Mouse (Mus musculus): Measurements from ENCODE around the gene Zfp598. TPM values are rescaled to one million over a fixed set of nuclear protein-coding genes. Genes with fewer than 3 reads are reported as not detected.
A peak's percentile ranks its signal among the peaks of the same experiment; 100 is the strongest.

Gene Zfp598
- polyA plus RNA-seq, 1 experiment: 45.4 TPM

DNA sequence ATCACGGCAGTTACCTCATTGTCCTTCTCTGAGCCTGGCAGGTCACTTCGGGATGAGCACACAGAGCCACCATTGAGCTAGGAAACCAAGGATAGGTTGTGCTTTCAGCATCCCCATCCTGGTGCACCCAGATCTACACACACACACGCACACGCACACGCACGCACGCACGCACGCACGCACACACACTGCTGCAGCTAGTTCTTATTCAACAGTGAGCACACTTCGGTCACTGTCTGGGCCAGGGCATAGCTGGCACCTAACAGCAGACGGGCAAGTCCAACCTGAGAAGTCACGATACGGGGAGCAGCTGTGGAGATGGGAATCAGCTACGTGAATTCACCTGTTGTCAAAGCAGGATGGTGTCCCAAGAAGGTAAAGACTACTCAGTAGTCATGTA lies 28.9 kb upstream of the Zfp598 start:
- H3K4me3 ChIP-seq (ENCODE audit: control insufficient read depth, low read depth, low read length): no peak overlapping the region
- H3K27me3 ChIP-seq (ENCODE audit: control insufficient read depth, insufficient read depth, low read length): no peaks in the 10 kb centered on the region
- TF ChIP-seq POLR2A (IDR thresholded peaks at IDR 0.05; ENCODE audit: control insufficient read depth, low read depth, low read length) (no peak), CTCF (IDR thresholded peaks at IDR 0.05; ENCODE audit: control insufficient read depth, insufficient read depth, insufficient replicate concordance, low read depth, low read length) (no peak)
- H3K27ac ChIP-seq (ENCODE audit: control insufficient read depth, insufficient read depth, low read depth, low read length): no peak overlapping the region
- H3K4me1 ChIP-seq (ENCODE audit: control insufficient read depth, insufficient read depth, low read length): peaks cover 15% of the 10 kb centered on the region
- no peaks in the 10 kb centered on the region for H3K36me3 ChIP-seq (ENCODE audit: control insufficient read depth, insufficient read depth, low read length)

DNA sequence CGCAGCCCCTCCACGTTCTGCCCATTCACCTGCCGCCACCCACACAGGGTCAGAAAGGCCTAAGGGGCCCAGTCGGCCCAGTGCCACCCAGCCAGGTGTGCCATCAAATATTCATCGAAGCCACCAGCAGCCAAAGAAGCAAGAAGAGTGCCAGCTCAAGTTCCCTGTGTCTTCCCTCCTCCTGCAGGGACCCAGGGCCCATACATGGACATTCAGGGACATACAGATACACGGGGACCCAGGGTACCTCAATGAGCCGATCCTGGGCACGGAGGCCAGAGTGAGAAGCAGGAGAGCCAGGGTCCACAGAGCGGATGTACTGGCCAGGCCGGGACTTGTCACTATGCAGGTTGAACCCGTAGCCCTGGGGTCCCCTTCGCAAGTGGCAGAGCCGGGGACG lies 27.5 kb upstream of the Zfp598 start:
- Histone ChIP-seq H3K4me1 (ENCODE audit: control insufficient read depth, insufficient read depth, low read length) (peaks cover 15% of the 10 kb centered on the region), H3K36me3 (ENCODE audit: control insufficient read depth, insufficient read depth, low read length) (no peaks in the 10 kb centered on the region), H3K27ac (ENCODE audit: control insufficient read depth, insufficient read depth, low read depth, low read length) (no peak overlapping the region), H3K4me3 (ENCODE audit: control insufficient read depth, low read depth, low read length) (no peak overlapping the region), H3K27me3 (ENCODE audit: control insufficient read depth, insufficient read depth, low read length) (no peaks in the 10 kb centered on the region)
- TF ChIP-seq CTCF (IDR thresholded peaks at IDR 0.05; ENCODE audit: control insufficient read depth, insufficient read depth, insufficient replicate concordance, low read depth, low read length) (no peak), POLR2A (IDR thresholded peaks at IDR 0.05; ENCODE audit: control insufficient read depth, low read depth, low read length) (no peak)

DNA sequence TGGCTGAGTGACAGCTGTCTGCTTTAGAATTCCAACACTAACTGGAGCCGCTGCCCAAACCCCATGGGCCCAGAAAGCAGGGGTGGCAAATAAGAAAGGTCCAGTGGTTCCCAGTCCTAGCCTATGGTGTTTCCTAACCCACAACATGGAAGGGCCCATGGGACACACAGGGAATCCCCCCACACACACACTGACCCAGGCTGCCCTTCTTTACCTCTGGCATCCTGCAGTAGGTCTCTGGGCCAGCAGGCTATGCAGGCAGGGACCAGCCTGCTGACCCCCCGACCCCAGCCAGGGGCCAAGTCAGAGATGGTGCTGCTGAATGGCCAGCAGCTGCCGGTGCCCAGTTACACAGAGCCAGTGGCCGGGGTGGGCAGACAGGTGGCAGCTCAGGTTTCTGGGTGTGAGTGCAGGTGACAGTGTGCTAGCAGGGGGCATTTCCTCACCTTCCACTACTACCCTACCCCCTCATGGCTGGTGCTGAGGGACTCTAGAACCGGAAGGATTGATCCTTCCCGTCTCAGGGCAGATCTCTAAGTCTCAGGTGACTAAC lies 26.6 kb upstream of the Zfp598 start:
- no peaks in the 10 kb centered on the region for H3K36me3 ChIP-seq (ENCODE audit: control insufficient read depth, insufficient read depth, low read length)
- no peak overlapping the region for H3K4me3 ChIP-seq (ENCODE audit: control insufficient read depth, low read depth, low read length)
- H3K27ac ChIP-seq (ENCODE audit: control insufficient read depth, insufficient read depth, low read depth, low read length): no peak overlapping the region
- H3K4me1 ChIP-seq (ENCODE audit: control insufficient read depth, insufficient read depth, low read length): peaks cover 15% of the 10 kb centered on the region
- TF ChIP-seq POLR2A (IDR thresholded peaks at IDR 0.05; ENCODE audit: control insufficient read depth, low read depth, low read length) (no peak), CTCF (IDR thresholded peaks at IDR 0.05; ENCODE audit: control insufficient read depth, insufficient read depth, insufficient replicate concordance, low read depth, low read length) (no peak)
- no peaks in the 10 kb centered on the region for H3K27me3 ChIP-seq (ENCODE audit: control insufficient read depth, insufficient read depth, low read length)

DNA sequence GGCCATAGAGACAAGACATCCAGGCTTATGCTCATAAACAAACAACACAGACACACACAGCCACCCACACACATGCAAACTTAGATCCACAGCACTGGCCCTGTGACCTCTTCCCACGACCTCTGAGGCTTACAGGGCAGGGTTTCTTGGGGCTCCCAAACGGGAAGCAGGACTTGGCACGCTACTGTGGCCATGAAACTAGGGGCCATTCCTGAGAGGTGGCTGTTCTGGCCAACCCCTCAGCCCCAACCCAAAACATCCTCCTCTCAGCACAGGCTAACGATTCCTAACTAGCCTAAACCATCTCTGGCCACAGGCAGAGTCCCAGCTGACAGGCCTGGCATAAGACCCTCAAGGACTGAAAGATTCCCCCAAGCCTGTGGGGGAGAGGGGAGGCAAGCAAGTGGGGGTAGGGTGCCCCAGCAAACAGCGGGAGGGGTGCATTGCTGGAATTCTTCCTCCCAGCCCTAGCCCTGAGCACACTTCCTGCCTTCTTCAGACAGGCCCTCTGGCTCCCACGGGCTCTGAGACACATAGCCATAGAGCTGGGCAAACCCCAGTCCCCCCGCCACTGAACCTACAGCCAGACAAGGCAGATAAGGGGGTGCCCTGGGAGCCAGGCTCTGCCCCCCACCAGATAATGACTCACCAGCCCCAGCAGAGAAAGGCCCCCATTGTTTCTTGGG lies 25.3 kb upstream of the Zfp598 start:
- H3K4me3 ChIP-seq (ENCODE audit: control insufficient read depth, low read depth, low read length): no peak overlapping the region
- no peak overlapping the region for H3K27ac ChIP-seq (ENCODE audit: control insufficient read depth, insufficient read depth, low read depth, low read length)
- no peaks in the 10 kb centered on the region for H3K36me3 ChIP-seq (ENCODE audit: control insufficient read depth, insufficient read depth, low read length)
- peaks cover 13% of the 10 kb centered on the region for H3K4me1 ChIP-seq (ENCODE audit: control insufficient read depth, insufficient read depth, low read length)
- H3K27me3 ChIP-seq (ENCODE audit: control insufficient read depth, insufficient read depth, low read length): no peaks in the 10 kb centered on the region
- TF ChIP-seq CTCF (IDR thresholded peaks at IDR 0.05; ENCODE audit: control insufficient read depth, insufficient read depth, insufficient replicate concordance, low read depth, low read length) (no peak), POLR2A (IDR thresholded peaks at IDR 0.05; ENCODE audit: control insufficient read depth, low read depth, low read length) (no peak)

DNA sequence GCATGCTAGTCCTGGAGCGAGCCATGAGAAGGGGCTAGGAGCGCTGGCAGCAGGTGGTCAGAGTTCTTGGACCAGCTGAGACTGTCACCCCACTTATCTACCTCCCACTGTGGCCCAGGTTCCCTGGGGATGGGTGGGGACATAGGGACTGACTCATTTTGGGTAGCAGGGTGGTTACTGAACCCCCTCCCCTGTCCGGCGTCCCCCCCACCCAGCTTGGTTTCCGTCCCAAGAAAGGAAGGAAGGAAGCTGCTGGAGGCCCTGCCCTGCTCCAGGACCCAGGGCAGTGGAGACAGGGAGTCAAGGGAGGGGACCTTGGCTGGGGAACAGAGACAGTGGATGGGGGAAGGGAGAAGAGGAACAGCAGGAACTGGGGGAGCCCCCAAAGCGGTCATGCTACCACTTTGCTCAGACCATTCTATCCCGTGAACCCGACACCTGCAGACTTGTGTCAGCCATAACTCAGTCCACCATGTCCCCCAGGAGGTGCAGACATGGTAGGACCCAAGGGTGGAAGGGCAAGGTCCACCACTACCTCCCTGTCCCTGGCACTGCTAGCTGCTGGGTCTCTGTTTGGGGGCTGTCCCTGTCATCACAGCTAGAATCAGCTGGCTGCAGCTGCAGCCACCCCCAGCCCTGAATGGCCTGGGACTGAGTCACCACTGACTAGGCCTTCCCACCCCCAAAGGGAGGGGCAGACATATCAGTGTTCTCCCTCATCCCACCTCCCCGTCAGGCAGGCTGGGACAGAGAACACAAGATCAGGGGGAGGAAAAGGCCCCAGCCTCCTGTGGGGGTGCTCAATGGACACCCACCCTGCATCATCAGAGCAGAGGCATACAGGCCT lies 24.4 kb upstream of the Zfp598 start:
- Histone ChIP-seq H3K27me3 (ENCODE audit: control insufficient read depth, insufficient read depth, low read length) (no peaks in the 10 kb centered on the region), H3K4me3 (ENCODE audit: control insufficient read depth, low read depth, low read length) (no peak overlapping the region), H3K4me1 (ENCODE audit: control insufficient read depth, insufficient read depth, low read length) (peaks cover 13% of the 10 kb centered on the region), H3K27ac (ENCODE audit: control insufficient read depth, insufficient read depth, low read depth, low read length) (peak overlapping the region; percentile 21; the same call in 1 of the 2 replicates), H3K36me3 (ENCODE audit: control insufficient read depth, insufficient read depth, low read length) (no peaks in the 10 kb centered on the region)
- TF ChIP-seq POLR2A (IDR thresholded peaks at IDR 0.05; ENCODE audit: control insufficient read depth, low read depth, low read length) (no peak), CTCF (IDR thresholded peaks at IDR 0.05; ENCODE audit: control insufficient read depth, insufficient read depth, insufficient replicate concordance, low read depth, low read length) (no peak)

DNA sequence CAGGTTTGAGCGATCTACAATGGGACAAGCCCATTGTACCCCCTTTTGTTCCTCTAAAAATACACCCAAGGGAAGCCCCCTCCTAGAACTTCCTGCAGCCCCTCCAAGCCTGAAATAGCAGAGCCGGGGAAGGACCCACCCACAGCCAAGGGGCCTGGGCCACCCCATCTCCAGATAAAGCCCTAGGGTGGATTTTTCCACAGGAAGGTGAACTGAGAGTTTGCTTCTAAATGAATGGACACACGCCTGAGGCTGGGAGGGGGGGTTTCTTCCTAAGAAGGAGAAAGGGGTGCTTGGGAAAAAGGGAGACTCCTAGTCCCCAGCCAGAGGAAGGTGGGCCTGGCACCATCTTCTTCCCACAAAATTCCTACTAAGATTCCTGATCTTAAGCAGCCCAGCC lies 23.6 kb upstream of the Zfp598 start:
- no peak overlapping the region for H3K27ac ChIP-seq (ENCODE audit: control insufficient read depth, insufficient read depth, low read depth, low read length)
- H3K4me1 ChIP-seq (ENCODE audit: control insufficient read depth, insufficient read depth, low read length): peaks cover 15% of the 10 kb centered on the region
- no peak overlapping the region for H3K4me3 ChIP-seq (ENCODE audit: control insufficient read depth, low read depth, low read length)
- H3K27me3 ChIP-seq (ENCODE audit: control insufficient read depth, insufficient read depth, low read length): no peaks in the 10 kb centered on the region
- H3K36me3 ChIP-seq (ENCODE audit: control insufficient read depth, insufficient read depth, low read length): no peaks in the 10 kb centered on the region
- TF ChIP-seq CTCF (IDR thresholded peaks at IDR 0.05; ENCODE audit: control insufficient read depth, insufficient read depth, insufficient replicate concordance, low read depth, low read length) (no peak), POLR2A (IDR thresholded peaks at IDR 0.05; ENCODE audit: control insufficient read depth, low read depth, low read length) (no peak)

DNA sequence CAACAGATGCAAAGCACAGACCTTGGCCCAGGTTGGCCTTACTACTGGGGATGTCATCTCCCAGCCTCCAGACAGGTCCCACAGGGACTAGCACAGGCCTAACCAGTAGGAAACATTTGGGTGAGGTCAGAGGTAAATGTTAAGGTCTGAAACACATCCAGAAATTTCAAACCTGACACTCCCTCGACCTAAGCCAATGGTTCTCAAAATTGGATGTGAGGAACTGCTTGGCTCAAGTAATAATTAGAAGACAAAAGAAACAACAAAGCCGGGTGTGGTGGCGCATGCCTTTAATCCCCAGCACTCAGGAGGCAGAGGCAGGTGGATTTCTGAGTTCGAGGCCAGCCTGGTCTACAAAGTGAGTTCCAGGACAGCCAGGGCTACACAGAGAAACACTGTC lies 23.1 kb upstream of the Zfp598 start:
- no peaks in the 10 kb centered on the region for H3K36me3 ChIP-seq (ENCODE audit: control insufficient read depth, insufficient read depth, low read length)
- no peak for TF ChIP-seq POLR2A (IDR thresholded peaks at IDR 0.05; ENCODE audit: control insufficient read depth, low read depth, low read length)
- peaks cover 15% of the 10 kb centered on the region for H3K4me1 ChIP-seq (ENCODE audit: control insufficient read depth, insufficient read depth, low read length)
- no peak overlapping the region for H3K4me3 ChIP-seq (ENCODE audit: control insufficient read depth, low read depth, low read length)
- no peaks in the 10 kb centered on the region for H3K27me3 ChIP-seq (ENCODE audit: control insufficient read depth, insufficient read depth, low read length)
- H3K27ac ChIP-seq (ENCODE audit: control insufficient read depth, insufficient read depth, low read depth, low read length): no peak overlapping the region

Measured in testis, adult 2 months (tissue).